Mouse (Mus musculus): Measurements from ENCODE around the gene Fam173b. TPM values are rescaled to one million over a fixed set of nuclear protein-coding genes. Genes with fewer than 3 reads are reported as not detected.

Gene Fam173b
- polyA plus RNA-seq (2015; fragmentation: Nextera tagmentation; extraction: Ambion mirVana): 11.9 and 15.1 TPM in 2 replicates

DNA sequence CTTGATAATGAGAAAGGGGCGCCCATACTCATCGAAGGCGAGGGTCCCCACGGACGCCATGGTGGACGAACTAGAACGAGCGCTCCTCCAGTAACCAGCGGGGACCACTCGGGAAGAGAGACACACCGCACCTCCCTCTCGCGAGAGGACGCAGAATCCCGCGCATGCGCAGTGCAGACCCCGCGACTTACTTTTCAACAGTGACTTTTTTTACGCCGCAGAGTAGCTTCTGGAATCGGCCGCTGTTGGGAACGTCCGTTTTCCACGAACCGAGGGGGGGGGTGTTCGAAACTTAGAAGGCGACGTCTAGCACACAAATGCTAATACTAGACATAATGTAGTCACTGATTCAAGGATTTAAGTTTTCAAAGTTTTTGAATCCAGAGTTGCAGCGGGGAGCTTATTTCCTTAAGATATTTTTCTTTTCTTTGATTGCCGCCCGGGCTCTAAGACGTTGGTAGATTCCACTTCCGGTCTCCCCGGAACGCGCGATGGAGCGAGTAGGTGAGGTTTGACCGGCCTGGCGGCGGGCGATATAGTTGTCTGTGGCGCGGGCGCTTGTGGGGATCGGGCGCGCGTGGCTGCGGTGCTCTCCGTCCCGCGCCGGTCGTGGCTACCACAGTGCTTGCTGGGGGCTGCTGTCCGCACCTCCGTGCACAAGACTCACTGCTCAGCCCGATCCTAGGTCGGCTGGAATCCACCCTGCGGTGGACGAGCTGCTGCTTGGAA, at the start of gene Fam173b, which contains the start of gene Cct5:
Fam173b (plus strand) TSS at position 207 of the 729 bp plus-strand sequence.
Cct5 (minus strand) TSS at position 159 of the 729 bp plus-strand sequence.
- ATAC-seq (ENCODE audit: insufficient read depth, low FRiP score, low read depth): peak; percentile 87
- Histone ChIP-seq H3K4me3 (replicated peaks) (peak within 1 kb of the TSS; percentile 82), H3K36me3 (no peaks in the 10 kb centered on the region), H3K4me1 (peaks cover 18% of the 10 kb centered on the region), H3K9me3 (no peaks in the 10 kb centered on the region), H3K4me2 (peak within 1 kb of the TSS; percentile 67), H3K9ac (peak within 1 kb of the TSS; percentile 90), H3K27ac (peak within 1 kb of the TSS; percentile 97), H3K27me3 (replicated peaks) (no peaks in the 10 kb centered on the region)
- under 1% methylated on average over 63 of the region's 63 CpGs for WGBS

DNA sequence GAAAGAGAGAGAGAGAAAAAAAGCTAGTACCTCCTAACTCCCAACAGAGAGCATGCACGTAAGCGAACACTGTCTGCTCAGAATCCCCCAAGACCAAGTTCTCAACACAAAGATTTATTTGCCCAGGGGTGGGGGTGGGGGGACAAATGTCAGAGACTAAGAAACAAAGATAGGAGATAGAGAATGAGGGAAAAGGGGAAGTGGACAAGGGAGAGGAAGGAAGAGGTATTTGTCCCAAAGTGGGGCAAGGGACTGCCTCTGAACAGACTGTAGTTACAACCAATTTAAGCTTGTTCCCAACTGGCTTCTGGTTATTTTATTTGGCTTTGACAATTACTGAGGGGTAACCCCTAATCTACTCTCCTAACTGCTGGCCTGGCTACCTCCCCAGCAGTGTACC, 46.8 kb upstream of the Fam173b start:
- no peak overlapping the region for H3K9ac ChIP-seq
- H3K9me3 ChIP-seq: no peaks in the 10 kb centered on the region
- no peaks in the 10 kb centered on the region for H3K27me3 ChIP-seq (replicated peaks)
- no peak for ATAC-seq (ENCODE audit: insufficient read depth, low FRiP score, low read depth)
- WGBS: 67% methylated on average over 2 of the region's 2 CpGs
- H3K4me3 ChIP-seq (replicated peaks): no peak overlapping the region
- H3K4me2 ChIP-seq: no peak overlapping the region
- H3K4me1 ChIP-seq: no peaks in the 10 kb centered on the region
- no peak overlapping the region for H3K27ac ChIP-seq
- no peaks in the 10 kb centered on the region for H3K36me3 ChIP-seq

DNA sequence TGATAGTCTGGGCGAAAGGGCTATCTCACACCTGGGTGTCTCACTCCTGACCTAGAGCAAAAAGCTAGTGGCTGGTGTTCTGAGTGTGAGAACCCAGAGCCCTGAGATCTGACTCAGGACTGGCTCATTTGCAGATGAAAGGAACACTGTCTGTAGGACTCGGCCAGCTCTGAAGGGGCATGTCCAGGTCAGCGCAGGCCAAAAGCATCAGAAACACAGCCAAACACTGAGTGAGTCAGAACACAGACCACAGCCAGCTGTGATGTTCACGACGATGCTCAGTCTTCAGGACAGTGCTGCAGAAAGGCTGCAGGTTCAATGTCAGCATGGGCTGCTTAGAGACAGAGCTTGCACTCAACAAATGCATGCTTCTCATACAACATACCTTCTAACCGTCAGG, 40.3 kb upstream of the Fam173b start:
- H3K9ac ChIP-seq: no peak overlapping the region
- 84% methylated on average over 6 of the region's 6 CpGs for WGBS
- no peak for ATAC-seq (ENCODE audit: insufficient read depth, low FRiP score, low read depth)
- no peaks in the 10 kb centered on the region for H3K9me3 ChIP-seq
- H3K4me2 ChIP-seq: no peak overlapping the region
- no peak overlapping the region for H3K27ac ChIP-seq
- H3K4me1 ChIP-seq: 0 out of 2 replicates have a peak, but pooled peaks cover 7% of the 10 kb centered on the region
- no peaks in the 10 kb centered on the region for H3K27me3 ChIP-seq (replicated peaks)
- H3K36me3 ChIP-seq: no peaks in the 10 kb centered on the region
- no peak overlapping the region for H3K4me3 ChIP-seq (replicated peaks)

DNA sequence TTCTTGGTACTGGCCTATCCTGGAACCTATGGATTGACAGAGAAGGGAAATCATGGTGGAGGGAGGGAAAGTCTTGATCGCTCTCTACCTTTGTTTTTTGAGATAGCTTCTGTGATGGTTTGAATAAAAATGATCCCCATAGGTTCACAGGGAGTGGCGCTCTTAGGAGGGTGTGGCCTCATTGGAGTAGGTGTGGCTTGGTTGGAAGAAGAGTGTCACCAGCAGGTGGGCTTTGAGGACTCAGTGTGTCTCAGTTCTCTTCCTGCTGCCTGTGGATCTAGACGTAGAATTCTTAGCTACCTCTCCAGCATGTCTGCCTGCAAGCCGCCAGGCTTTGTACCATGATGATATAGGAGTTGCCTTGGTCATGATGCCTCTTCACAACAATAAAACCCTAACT, 39.7 kb upstream of the Fam173b start:
- Histone ChIP-seq H3K27ac (no peak overlapping the region), H3K4me1 (0 out of 2 replicates have a peak, but pooled peaks cover 7% of the 10 kb centered on the region), H3K36me3 (no peaks in the 10 kb centered on the region), H3K4me2 (no peak overlapping the region), H3K4me3 (replicated peaks) (no peak overlapping the region), H3K9me3 (no peaks in the 10 kb centered on the region), H3K27me3 (replicated peaks) (no peaks in the 10 kb centered on the region), H3K9ac (no peak overlapping the region)
- 97% methylated on average over 4 of the region's 4 CpGs for whole genome bisulfite sequencing
- ATAC-seq (ENCODE audit: insufficient read depth, low FRiP score, low read depth): no peak

DNA sequence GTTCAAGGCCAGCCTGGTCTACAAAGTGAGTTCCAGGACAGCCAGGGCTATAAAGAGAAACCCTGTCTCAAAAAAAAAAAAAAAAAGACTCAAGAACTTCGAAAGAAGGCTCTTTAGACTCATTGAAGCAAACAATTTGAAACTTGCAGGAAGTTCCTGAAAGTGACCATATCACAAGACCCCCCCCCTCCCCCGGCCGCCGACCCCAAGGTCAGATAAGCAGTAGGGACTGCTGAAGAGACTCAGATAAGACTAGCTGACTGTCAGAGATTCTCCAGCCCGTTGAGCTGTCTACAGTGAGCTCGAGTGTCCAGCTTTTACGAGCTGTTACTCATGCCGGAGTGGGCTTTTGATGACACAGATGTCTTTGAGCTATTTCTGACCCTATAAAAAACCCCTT, 38.8 kb upstream of the Fam173b start:
- H3K36me3 ChIP-seq: no peaks in the 10 kb centered on the region
- H3K9me3 ChIP-seq: no peaks in the 10 kb centered on the region
- no peak overlapping the region for H3K27ac ChIP-seq
- 74% methylated on average over 8 of the region's 8 CpGs for WGBS
- no peak overlapping the region for H3K9ac ChIP-seq
- ATAC-seq (ENCODE audit: insufficient read depth, low FRiP score, low read depth): no peak
- peaks cover 7% of the 10 kb centered on the region; the same call in 1 of the 2 replicates for H3K4me1 ChIP-seq
- H3K4me3 ChIP-seq (replicated peaks): no peak overlapping the region
- H3K27me3 ChIP-seq (replicated peaks): no peaks in the 10 kb centered on the region
- H3K4me2 ChIP-seq: no peak overlapping the region

DNA sequence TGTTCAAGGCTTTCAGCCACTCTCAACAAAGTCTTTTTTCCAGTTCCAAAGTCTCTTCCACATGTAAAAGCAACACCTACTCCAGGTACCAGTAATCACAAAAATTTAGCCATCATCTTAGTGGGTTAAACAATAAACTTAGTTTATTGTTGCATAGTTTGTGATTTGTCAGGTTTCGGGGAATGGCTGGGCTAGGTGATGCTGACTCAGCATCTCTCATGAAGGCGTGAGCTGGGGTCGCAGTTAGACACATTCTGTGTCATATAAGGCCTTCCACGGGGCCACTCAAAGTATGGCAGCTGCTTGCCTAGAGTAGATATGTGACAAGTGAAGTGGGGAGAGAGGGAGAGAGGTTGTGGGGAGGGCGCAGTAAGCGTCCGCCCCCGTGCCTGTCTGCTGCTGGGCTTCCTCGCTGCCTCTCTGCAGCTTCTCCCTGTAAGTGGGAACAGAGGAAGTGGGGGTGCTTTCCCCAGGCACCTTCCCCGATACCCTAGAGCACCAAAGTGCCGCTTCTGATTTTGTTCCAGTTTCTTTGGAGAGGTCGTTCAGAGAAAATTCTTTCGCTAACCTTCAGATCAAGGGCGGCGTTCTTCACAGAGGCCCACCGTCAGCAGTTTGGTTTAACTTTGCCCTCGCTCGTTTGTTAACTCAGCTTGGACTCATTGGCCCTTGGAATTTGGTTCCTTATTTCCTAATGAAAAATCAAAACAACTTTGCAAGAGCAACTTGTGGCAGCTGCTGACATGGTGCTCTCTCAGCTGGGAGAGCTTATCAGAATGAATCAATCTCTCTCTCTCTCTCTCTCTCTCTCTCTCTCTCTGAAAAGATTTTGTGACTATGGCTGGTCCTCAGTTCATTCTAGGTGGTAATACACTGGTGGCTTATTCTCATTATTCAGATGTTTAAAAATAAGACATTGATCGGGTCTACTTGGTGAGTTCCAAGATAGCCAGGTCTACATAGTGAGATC, 37.8 kb upstream of the Fam173b start:
- Histone ChIP-seq H3K4me3 (replicated peaks) (no peak overlapping the region), H3K4me1 (peaks cover 13% of the 10 kb centered on the region), H3K36me3 (no peaks in the 10 kb centered on the region), H3K4me2 (peak overlapping the region; percentile 30), H3K9ac (no peak overlapping the region), H3K9me3 (no peaks in the 10 kb centered on the region), H3K27ac (no peak overlapping the region), H3K27me3 (replicated peaks) (no peaks in the 10 kb centered on the region)
- no peak for ATAC-seq (ENCODE audit: insufficient read depth, low FRiP score, low read depth)
- 42% methylated on average over 19 of the region's 19 CpGs for WGBS

DNA sequence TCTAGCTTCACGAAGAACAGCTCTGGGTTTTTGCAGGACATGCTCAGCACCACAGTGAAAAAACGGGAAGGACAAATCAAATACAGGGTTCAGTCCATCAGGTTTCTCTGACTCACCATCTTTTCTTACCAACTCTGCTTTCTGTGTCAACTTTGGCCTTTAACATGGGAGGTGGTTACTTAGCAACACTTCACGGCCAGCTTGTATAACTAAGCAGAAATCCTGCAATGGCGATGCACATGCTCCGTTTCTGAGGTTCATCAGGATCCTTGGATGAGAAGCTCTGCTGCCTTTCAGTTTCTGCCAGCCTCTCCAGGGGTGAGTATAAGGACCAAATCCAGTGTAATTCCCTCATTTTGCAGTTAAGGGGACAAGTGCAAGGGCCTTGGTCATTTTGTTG, 36.5 kb upstream of the Fam173b start, which contains the start of gene Cmbl:
Cmbl (plus strand) TSS at position 206 of the 400 bp plus-strand sequence.
- Histone ChIP-seq H3K9ac (no peak within 1 kb of the TSS), H3K36me3 (no peaks in the 10 kb centered on the region), H3K4me2 (no peak within 1 kb of the TSS), H3K4me3 (replicated peaks) (no peak within 1 kb of the TSS), H3K9me3 (no peaks in the 10 kb centered on the region), H3K27ac (no peak within 1 kb of the TSS), H3K27me3 (replicated peaks) (no peaks in the 10 kb centered on the region), H3K4me1 (peaks cover 20% of the 10 kb centered on the region)
- ATAC-seq (ENCODE audit: insufficient read depth, low FRiP score, low read depth): no peak
- 58% methylated on average over 5 of the region's 5 CpGs for WGBS

DNA sequence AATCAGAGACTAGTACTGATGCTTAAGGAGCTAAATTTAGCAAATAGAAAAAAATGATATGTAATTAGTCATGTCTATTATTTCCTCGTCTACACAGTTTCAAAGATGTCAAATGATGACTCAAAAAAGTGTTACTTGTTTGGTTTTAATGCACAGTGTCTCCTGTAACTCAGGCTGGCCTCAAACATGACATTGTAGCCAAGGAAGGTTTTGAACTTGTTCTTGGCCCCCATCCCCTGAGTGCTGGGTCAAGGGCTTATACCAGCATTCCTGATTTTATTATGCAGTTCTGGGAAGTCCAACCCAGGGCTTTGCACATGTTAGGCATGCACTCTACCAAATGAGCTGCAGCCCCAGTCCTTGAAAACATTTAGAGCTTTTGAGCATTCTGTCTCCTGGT, 35.9 kb upstream of the Fam173b start:
- WGBS: 49% methylated on average over 1 of the region's 1 CpGs
- H3K9me3 ChIP-seq: no peaks in the 10 kb centered on the region
- no peak overlapping the region for H3K9ac ChIP-seq
- H3K4me2 ChIP-seq: no peak overlapping the region
- no peak overlapping the region for H3K4me3 ChIP-seq (replicated peaks)
- H3K36me3 ChIP-seq: no peaks in the 10 kb centered on the region
- H3K4me1 ChIP-seq: peaks cover 20% of the 10 kb centered on the region
- no peak overlapping the region for H3K27ac ChIP-seq
- no peak for ATAC-seq (ENCODE audit: insufficient read depth, low FRiP score, low read depth)
- no peaks in the 10 kb centered on the region for H3K27me3 ChIP-seq (replicated peaks)

DNA sequence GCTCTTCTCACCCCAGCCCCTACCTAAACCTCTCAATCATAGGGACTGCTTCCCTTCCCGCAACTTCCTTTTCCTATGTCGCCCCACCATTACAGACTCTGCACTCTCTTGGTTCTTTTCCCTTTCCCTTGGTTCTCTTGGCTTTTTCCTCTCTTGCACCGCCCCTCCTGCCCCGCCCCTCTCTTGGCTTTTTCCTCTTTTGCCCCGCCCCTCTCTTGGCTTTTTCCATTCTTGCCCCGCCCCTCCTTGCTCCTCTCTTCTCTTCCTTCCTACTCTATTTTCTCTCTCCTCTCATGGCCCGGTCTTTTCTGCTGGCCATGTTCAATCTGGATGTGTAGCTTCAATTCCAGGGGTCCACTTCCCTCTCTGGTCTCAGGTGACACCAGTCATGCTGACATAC, 34.2 kb upstream of the Fam173b start:
- Histone ChIP-seq H3K4me3 (replicated peaks) (no peak overlapping the region), H3K9ac (no peak overlapping the region), H3K4me1 (peaks cover 20% of the 10 kb centered on the region), H3K27ac (no peak overlapping the region), H3K27me3 (replicated peaks) (no peaks in the 10 kb centered on the region), H3K36me3 (no peaks in the 10 kb centered on the region), H3K9me3 (no peaks in the 10 kb centered on the region), H3K4me2 (no peak overlapping the region)
- 73% methylated on average over 7 of the region's 7 CpGs for whole genome bisulfite sequencing
- no peak for ATAC-seq (ENCODE audit: insufficient read depth, low FRiP score, low read depth)

DNA sequence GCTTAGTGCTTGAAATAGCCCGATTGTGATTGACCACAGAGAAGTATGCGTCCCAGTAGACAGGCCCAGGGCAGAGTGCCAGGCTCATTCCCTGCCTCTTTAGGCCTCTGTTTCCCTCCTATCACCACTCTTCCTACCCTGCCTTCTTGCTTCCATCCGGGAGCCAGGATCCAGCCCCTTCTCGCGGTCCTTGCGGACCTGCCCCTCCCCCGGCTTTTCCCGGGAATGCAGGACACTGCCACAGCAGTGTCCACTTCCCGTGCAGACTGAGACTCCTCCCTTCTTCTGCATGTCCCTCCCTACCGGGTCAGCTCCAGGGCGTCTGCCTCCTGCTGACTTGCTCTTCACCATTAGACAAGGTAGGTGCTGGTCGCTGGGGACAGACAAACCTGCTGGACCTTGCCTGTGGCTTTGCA, 33.1 kb upstream of the Fam173b start:
- Histone ChIP-seq H3K36me3 (no peaks in the 10 kb centered on the region), H3K27me3 (replicated peaks) (no peaks in the 10 kb centered on the region), H3K9me3 (no peaks in the 10 kb centered on the region), H3K4me1 (peaks cover 17% of the 10 kb centered on the region), H3K4me3 (replicated peaks) (no peak overlapping the region), H3K4me2 (peak overlapping the region; percentile 39), H3K9ac (no peak overlapping the region), H3K27ac (peak overlapping the region; percentile 80; the same call in 1 of the 2 replicates)
- 13% methylated on average over 12 of the region's 12 CpGs for WGBS
- peak; percentile 61; the same call in 1 of the 2 replicates for ATAC-seq (ENCODE audit: insufficient read depth, low FRiP score, low read depth)

DNA sequence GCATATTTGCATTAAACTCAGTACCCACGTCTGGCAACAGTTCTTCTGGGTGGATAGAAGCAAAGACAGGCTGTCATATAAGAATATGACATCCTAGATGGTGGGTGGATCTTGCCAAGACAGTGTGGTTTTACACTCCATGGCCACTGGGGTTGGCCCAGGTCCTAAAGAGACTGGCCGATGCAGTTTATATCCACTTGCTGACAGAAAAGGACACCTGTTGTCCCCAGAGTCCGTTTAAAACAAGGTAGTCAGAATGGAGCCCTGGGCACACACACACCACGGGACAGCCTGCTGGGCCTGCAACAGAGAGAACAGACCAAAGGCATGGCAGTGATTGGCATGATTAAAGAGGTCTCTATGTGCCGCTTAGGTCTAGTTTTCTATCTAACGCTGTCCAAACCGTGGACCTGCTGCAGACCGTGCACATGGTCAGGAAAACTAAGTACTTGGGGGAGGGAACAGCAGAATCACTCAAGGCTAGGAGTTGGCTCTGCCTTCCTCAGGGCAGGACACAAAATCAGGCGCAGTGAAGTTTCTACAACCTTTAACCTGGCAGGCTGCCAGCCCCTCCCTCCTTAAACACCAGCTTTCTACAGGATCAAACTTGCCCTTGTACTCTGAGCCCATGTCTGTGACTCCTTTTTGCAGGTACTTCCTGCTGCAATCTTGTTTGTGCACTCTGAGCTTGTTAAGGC, 32.2 kb upstream of the Fam173b start:
- Histone ChIP-seq H3K27me3 (replicated peaks) (no peaks in the 10 kb centered on the region), H3K4me3 (replicated peaks) (no peak overlapping the region), H3K4me2 (peak overlapping the region; percentile 33), H3K27ac (peak overlapping the region; percentile 80), H3K9me3 (no peaks in the 10 kb centered on the region), H3K9ac (no peak overlapping the region), H3K36me3 (no peaks in the 10 kb centered on the region), H3K4me1 (peaks cover 12% of the 10 kb centered on the region)
- 46% methylated on average over 9 of the region's 9 CpGs for WGBS
- ATAC-seq (ENCODE audit: insufficient read depth, low FRiP score, low read depth): peak; percentile 70
